Comparison of ENCODE assay signal across 16 mouse cellular contexts in genomic region chr2:138484871-138485270, GRCm38 (mm10).
"Had no signal": no experiment of that assay in that cellular context is flagged by ENCODE, and none has a peak within 500 bp of the region (broad histone marks: within the 10 kb centered on the region; RNA-seq: fewer than 3 reads in every experiment).

No protein-coding gene starts in this region.

- DNase-seq: heart, postnatal 10 days; heart, postnatal 14 days; heart, postnatal 36 days; heart, postnatal 4 days; kidney, adult 11 months; kidney, adult 18-20 months; kidney, adult 2 months; kidney, adult 8-10 months; kidney, adult 9 months; kidney, postnatal 10 days; kidney, postnatal 14 days; kidney, postnatal 25 days; kidney, postnatal 36 days; kidney, postnatal 4 days; layer of hippocampus, adult 9-11 months; layer of hippocampus, postnatal 36 days had no signal
